Mouse (Mus musculus): ENCODE data around the gene Pmp22.

DNA sequence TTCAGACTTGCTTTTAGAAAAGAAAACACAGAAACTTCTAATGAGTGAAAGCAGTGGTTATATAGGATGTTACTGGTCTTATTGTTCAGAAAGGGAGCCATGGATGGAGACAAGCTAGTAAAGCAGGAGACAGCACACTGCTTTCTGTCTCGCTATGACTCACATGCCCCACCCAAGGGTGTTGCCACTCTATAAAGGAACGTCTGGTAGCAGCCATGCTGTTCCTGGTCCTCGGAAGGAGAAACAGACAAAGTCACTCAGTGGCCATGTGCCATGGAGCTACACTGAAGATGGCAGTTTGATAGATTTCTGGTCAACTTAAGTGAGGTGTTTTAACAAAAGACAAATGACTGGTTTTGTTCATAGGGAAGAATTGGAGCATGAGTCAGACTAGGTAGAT lies 29.4 kb upstream of the Pmp22 start:
- no peak for TF ChIP-seq CTCF (IDR thresholded peaks at IDR 0.05; ENCODE audit: low read depth, low read length)
- TF ChIP-seq TAL1 (conservative IDR thresholded peaks at IDR 0.05; ENCODE audit: low read depth, low read length): no peak

Data from G1E (cell line).